Mouse (Mus musculus) retina, embryonic 14.5 days (tissue): ENCODE data around the gene Cited2.

Source experiments
- DNase-seq: peaks from one replicate; pipeline ENCODE4 v3.0.0-alpha.2; 2015; ENCODE audit warnings: low spot score

The Cited2 gene

GRCm38 (mm10) chr10:17723871-17724741, 1.1 kb downstream of the Cited2 start:
- DNase-seq = peak; percentile 68

- DNase-seq = peak; percentile 36
These were observed 2.1 kb downstream of the Cited2 start for GRCm38 (mm10) chr10:17725037-17725584.

GRCm38 (mm10) chr10:17725644-17726372, 2.8 kb downstream of the Cited2 start:
- peak; percentile 12 for DNase-seq

GRCm38 (mm10) chr10:17726373-17726720, 3.3 kb downstream of the Cited2 start:
- peak; percentile 25 for DNase-seq

GRCm38 (mm10) chr10:17727161-17727925, 4.3 kb downstream of the Cited2 start:
- DNase-seq = peak; percentile 42

GRCm38 (mm10) chr10:17727926-17728279, 4.9 kb downstream of the Cited2 start:
- peak; percentile 80 for DNase-seq

GRCm38 (mm10) chr10:17728711-17729110, 5.7 kb downstream of the Cited2 start:
- peak; percentile 20 for DNase-seq

GRCm38 (mm10) chr10:17729476-17729875, 6.5 kb downstream of the Cited2 start:
- DNase-seq = no peak

GRCm38 (mm10) chr10:17733057-17733456, 10.0 kb downstream of the Cited2 start:
- DNase-seq = peak; percentile 93

- DNase-seq = no peak
These were observed 19.6 kb downstream of the Cited2 start for GRCm38 (mm10) chr10:17742581-17742980.

- no peak for DNase-seq
These were observed 29.5 kb downstream of the Cited2 start for GRCm38 (mm10) chr10:17752478-17752877.

GRCm38 (mm10) chr10:17759772-17760171, 36.8 kb downstream of the Cited2 start:
- DNase-seq = no peak

- DNase-seq = no peak
These were observed 38.0 kb downstream of the Cited2 start for GRCm38 (mm10) chr10:17760750-17761613.

- DNase-seq = no peak
These were observed 38.6 kb downstream of the Cited2 start for GRCm38 (mm10) chr10:17761652-17762051.

GRCm38 (mm10) chr10:17762946-17763345, 39.9 kb downstream of the Cited2 start:
- DNase-seq = no peak

- DNase-seq = no peak
These were observed 46.8 kb downstream of the Cited2 start for GRCm38 (mm10) chr10:17769856-17770255.

GRCm38 (mm10) chr10:17772364-17772763, 49.3 kb downstream of the Cited2 start:
- DNase-seq = no peak

- no peak for DNase-seq
These were observed 51.3 kb downstream of the Cited2 start for GRCm38 (mm10) chr10:17774366-17774765.

- no peak for DNase-seq
These were observed 52.1 kb downstream of the Cited2 start for GRCm38 (mm10) chr10:17775079-17775478.
